Mouse (Mus musculus): ENCODE data around the gene Ric1.

DNA sequence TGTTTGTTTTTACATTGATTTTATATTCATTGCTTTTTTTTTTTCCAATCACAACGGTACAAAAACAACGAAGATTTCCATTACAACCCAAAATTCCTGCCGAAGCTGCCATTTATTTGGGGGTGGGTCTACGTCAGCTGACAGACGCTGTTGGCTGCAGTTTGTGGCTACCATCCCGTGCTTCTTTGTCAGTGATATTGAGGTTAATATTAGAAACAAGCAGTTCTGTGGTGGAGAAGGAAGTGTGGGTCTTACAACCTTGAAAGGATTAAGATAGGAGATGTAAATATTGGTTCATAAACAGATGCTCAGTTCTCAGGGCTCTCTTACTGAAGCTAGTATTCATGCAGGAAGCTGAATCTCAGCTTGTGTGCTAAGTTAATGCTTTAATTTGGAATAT, 61.7 kb downstream of the Ric1 start:
- no peak for TF ChIP-seq POLR2A (IDR thresholded peaks at IDR 0.05; ENCODE audit: borderline replicate concordance, insufficient read depth, low read length)
- no peak for TF ChIP-seq CTCF (IDR thresholded peaks at IDR 0.05; ENCODE audit: borderline replicate concordance, insufficient read depth, low read depth, low read length)

All from cerebellum, adult 2 months (tissue).